Mouse (Mus musculus): ENCODE data around the gene Fosb.

Gene Fosb

DNA sequence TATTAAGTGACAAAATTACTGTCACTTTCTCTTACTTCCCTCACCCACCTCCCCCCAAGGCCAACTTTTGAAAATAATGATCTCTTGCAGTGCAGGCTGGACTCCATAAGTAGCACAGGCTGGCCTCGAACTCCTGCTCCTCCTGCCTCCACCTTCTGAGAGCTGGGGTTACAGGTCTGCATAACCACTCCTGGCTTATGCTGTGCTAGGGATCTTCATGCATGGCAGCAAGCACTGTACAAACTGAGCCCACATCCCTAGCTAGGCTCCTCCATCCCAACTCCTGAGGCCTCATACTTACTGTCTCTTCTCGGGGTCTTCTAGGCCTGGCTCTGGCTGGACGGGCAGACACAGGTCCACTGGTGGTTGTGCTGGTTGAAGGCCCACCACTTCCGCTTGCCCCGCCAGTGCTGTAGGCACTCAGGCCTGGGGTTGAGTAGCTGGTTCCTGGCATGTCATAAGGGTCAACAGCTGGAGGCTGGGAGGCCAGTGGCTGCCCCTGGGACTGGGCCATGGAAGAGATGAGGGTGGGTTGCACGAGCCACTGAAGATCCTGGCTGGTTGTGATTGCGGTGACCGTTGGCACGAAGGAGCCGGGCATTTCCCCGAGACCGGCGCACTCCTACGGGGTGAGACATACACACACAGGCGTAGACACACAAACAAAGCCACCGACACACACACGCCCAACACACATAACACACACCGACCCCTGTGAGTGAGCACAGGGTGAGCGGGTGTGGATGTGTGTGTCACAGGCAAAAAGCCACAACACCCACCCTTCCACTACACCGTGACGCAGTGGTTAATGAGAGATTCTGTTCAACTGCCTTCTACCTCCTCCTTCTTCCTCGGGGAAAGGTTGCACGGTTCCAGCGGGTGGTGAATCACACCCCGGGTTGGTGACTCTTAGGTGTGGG, 2.8 kb downstream of the Fosb start:
- no peak for DNase-seq (ENCODE audit: low spot score in 2 of 2)

DNA sequence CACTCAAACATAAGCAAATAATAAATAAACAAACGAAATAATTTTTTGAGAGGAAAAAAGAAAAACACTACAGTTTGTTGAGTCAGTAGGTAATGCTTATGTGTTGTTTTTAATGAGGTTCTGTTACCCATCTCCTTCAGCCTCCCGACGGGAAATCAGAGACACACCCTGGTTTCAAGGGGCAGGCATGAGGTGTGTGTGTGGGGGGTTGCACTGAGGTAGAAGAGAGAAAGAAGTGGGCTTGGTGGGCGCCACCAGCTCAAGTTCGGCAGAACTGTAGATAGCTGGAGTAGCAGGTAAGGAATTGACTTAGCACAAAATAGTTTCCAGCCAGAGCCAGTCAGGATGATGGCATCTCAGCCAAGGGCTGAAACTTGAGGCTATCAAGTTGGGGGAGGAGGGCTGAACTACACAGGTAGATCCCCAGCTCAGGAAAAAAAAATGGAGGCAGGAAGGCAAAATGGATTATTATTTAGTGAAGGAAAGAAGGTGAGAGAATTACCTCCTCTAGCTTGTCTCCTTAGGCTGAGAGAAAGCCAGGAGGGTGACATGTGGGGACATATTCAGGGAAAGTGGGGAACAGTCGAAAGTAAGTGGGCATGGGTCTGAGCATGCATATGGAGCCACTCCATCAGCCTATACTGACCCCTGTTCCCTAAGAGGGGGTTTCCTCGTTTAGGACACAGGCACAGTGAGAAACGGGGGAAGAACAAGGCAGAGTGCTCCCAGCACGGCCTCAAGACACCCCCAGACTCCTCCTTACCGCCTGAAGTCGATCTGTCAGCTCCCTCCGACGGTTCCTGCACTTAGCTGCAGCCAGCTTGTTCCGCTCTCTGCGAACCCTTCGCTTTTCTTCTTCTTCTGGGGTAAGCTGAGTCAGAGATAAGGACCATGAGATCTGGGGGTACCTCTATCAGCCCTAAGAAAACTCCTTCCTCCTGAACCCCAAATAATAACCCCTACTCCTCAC, 3.8 kb downstream of the Fosb start:
- no peak for DNase-seq (ENCODE audit: low spot score in 2 of 2)

DNA sequence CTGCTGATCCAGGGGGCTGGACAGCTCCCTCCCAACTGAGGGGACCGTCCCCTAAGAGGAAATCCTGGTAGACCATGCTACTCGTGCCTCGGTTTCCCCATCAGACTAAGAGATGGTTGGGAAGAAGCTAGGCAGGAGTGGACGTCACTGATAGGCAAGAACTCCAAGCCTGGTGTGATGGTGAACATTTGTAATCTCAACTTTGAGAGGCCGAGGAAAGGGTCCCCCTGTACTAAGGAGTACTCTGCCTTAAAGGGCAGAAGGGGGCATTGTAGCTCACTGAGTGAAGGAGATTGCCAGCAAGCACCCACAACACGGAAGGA, 4.5 kb downstream of the Fosb start:
- DNase-seq (ENCODE audit: low spot score in 2 of 2), result no peak

DNA sequence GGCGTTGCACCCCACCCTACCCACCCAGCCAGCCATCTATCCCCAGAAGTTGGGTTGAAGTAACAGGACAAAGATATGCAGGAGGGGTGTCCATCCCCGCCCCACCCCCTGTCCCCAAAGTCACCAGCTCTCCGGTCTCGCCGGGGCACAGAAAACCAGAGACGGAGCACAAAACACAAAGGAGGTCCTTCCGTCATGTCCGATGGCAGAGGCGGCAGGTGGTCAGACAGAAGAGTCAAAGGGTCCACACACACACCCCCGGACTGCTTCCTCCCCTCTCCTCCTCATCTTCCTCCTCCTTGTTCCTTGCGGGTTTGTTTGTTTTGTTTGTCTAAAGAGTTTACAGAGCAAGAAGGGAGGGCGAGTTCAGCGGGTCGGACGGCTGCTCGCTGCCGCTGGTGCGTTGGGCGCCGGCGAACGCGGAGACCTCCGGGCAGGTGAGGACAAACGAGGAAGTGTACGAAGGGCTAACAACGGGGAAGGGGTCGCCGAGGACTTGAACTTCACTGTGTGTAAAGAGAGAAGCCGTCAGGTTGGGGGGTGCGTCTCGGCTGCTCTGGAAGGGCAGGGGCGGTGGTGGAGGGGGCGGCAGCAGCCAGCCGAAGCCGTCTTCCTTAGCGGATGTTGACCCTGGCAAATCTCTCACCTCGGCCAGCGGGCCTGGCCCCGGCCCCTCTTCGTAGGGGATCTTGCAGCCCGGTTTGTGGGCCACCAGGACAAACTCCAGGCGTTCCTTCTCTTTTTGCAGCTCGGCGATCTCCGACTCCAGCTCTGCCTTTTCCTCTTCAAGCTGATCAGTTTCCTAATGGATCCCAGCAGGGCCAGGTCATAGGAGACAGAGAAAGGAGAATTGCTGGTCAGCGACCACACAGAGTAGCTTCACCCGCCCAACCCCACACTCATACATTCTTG, 5.1 kb downstream of the Fosb start:
- no peak for DNase-seq (ENCODE audit: low spot score in 2 of 2)

DNA sequence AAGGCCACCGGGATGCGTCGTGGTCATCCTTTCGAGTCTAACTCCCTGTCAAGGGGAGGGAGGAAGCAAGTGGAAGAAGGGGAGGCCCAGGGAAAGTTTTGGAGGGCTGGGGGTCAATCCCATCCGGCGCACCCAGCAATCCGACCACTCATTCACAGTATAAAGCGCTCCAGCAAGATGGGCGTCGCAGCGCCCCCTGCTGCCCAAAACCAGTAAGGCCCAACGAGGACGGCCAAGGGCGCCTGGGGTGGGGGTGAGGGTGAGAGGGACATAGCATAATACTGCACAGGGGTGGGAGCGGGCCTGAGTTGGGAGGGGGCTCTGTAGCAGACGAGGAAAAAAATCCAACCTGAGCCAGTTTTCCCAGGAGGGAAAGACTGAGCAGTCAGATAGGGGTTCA, 6.1 kb downstream of the Fosb start:
- peak; percentile 61 to 77 for DNase-seq (ENCODE audit: low spot score in 2 of 2)

DNA sequence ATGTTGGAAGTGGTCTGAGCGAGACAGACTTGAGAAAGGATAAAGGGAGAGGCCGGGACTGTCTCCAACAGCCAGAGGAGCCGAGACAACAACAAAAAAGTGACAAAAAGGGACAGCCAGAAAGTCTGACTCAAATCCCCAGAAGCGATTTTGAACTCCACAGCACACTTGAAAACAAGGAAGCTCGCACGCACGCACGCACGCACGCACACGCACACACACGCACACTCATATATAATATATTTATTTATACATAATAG, 6.9 kb downstream of the Fosb start:
- no peak for DNase-seq (ENCODE audit: low spot score in 2 of 2)

DNA sequence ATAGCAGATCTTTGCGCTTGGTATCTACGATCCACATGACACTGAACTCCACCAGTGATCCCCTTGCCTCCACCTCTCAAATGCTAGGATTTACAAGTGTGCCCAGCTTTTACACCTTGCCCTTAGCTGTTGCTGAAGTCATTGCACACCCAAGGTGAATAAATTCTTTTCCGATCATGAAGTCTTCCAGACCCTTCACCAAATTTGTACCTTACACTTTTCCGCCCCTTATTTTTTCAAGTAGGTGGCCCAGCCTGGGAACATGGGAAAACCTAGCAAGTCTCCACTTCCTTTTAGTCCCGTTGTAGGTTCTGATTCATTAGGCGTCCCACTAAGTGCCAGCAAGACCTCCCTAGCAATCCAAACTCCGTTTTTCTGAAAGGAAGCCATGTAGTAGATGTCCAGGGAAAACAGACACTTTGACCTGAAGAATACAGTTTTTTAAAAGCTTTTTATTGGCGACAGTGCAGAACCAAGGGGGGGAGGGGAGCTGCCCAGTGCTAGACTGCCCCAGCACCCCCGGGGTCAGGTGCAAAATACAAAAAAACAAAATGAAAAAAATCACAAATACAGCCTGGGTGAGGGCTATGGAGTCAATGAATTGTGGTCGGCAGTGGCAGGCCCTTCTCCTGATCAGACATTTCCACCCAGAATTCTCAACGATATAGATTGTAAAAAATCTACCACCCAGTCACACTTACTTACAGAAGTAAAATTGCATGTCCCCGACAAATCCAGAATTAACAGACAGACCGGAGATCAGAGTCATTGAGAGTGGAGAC, 7.4 kb downstream of the Fosb start:
- DNase-seq (ENCODE audit: low spot score in 2 of 2), result no peak

DNA sequence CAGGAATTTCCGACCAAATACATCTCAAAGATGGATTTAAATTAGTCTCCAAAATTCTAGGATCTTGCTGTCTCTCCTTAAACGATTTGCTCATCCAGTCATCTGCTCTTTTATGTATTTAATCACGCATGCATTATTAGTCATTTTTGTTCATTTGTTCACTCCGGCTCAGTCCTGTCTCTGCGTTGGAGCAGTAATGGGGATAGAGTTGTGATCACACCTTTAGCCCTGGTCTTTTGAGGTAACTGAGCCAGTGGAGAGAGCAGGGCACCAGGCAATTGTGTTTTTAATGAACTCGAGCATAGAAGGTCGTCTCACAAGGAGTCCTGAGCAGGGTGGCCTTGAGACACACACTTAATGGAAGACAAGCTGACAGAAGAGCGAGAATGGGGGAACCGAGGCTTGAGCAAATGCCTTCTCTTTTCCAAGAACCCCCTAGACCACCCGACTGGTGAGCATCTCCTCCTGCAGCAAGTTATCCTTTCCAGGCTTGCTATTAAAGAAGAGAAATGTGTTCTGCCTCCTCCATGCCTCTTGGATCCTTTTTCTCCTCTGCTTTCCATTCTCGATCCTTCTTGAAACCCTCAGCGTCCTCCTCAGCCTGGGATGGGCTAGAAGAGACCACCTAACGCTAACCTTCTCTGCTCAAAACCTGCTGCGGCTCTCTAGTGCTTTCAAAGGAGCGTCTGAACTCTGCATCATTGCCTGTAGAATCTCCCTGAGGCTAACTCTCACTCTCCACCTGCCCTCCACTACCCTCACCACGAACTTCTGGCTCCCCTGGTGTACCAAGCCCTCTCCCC, 8.2 kb downstream of the Fosb start:
- DNase-seq (ENCODE audit: low spot score in 2 of 2), result no peak

GRCm38 (mm10) chr7:19300501-19301421, 9.1 kb downstream of the Fosb start:
- DNase-seq (ENCODE audit: low spot score in 2 of 2), result peak; percentile 60 to 75

GRCm38 (mm10) chr7:19299194-19299593, 10.7 kb downstream of the Fosb start:
- DNase-seq (ENCODE audit: low spot score in 2 of 2), result no peak

DNA sequence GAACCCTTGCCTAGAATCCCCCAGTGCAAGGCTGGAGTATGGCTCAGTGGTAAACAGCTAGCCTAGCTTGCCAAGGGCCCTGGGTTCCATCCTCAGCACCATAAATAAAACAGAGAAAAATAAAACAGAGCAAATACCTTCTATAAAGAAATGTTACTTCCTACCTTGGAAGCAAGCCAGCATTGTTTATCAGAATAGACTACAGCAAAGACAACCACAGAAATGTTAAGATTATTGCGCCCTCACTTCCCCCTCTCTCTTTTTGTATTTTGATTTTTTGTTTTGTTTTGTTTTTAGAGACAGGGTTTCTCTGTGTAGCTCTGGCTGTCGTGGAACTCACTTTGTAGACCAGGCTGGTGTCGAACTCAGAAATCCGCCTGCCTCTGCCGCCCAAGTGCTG, 12.1 kb downstream of the Fosb start:
- no peak for DNase-seq (ENCODE audit: low spot score in 2 of 2)

GRCm38 (mm10) chr7:19297034-19297433, 12.8 kb downstream of the Fosb start:
- no peak for DNase-seq (ENCODE audit: low spot score in 2 of 2)

- peak; percentile 82 to 95 for DNase-seq (ENCODE audit: low spot score in 2 of 2)
Measured at GRCm38 (mm10) chr7:19295503-19296185, 14.2 kb downstream of the Fosb start.

GRCm38 (mm10) chr7:19290969-19291596, 18.8 kb downstream of the Fosb start:
- no peak for DNase-seq (ENCODE audit: low spot score in 2 of 2)

DNA sequence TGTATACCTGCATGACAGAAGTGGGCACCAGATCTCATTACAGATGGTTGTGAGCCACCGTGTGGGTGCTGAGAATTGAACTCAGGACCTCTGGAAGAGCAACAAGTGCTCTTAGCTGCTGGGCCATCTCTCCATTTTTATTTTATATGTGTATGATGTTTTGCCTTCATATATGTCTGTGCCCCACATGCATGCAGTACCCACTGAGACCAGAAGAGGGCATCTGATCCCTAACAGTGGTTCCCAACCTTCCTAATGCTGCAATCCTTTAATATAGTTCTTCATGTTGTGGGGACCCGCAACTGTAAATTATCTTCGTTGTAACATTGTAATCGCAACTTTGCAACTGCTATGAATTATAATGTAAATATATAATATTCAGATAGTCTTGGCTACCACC, 25.1 kb downstream of the Fosb start:
- DNase-seq (ENCODE audit: low spot score in 2 of 2), result peak in 1 of 2 experiments; percentile 65

DNA sequence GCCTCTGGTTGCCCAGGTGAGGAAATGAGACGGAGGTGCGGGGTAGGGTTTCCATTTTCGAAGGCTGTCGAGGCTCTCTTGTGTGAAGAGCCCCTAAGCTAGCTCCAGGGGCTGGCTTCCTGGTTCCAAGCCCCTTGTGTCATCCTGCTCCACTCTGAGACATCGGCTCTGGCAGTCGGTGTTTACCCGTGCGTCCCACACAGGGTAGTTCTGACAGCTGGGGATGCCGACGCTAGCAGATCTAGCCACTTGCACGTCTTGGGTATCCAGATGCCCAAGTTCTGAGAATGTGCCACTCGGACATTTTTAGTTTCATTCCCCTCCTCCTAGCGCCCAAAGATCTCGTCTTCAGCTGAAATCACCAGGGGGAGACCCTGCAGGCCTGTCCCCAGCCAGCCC, 26.4 kb downstream of the Fosb start:
- no peak for DNase-seq (ENCODE audit: low spot score in 2 of 2)

GRCm38 (mm10) chr7:19282791-19283405, 27.0 kb downstream of the Fosb start:
- no peak for DNase-seq (ENCODE audit: low spot score in 2 of 2)

- peak; percentile 62 to 68 for DNase-seq (ENCODE audit: low spot score in 2 of 2)
Measured at GRCm38 (mm10) chr7:19282385-19282784, 27.5 kb downstream of the Fosb start, which contains the start of gene Rtn2. Gene Rtn2 (plus strand): TSS chr7:19282624.

Data from spleen, postnatal 14 days (tissue).